Mouse (Mus musculus) testis, adult 10 weeks (tissue): ENCODE results near the gene Pik3cd. TPM values are rescaled to one million over a fixed set of nuclear protein-coding genes. Genes with fewer than 3 reads are reported as not detected.

Experiments used
- polyA plus RNA-seq: library from polyadenylated mRNA; stranded (reverse); fragments of 350-450 nt; fragmentation: Illumina TruSeq; extraction: RNeasy Lipid Tissue Mini Kit (QIAGEN cat#74804); gene quantifications from one replicate; pipeline ENCODE4 v1.2.3, GENCODE M21; 2014; ENCODE audit warnings: low read depth, low replicate concordance

Pik3cd gene
- 1.5 TPM for polyA plus RNA-seq

DNA sequence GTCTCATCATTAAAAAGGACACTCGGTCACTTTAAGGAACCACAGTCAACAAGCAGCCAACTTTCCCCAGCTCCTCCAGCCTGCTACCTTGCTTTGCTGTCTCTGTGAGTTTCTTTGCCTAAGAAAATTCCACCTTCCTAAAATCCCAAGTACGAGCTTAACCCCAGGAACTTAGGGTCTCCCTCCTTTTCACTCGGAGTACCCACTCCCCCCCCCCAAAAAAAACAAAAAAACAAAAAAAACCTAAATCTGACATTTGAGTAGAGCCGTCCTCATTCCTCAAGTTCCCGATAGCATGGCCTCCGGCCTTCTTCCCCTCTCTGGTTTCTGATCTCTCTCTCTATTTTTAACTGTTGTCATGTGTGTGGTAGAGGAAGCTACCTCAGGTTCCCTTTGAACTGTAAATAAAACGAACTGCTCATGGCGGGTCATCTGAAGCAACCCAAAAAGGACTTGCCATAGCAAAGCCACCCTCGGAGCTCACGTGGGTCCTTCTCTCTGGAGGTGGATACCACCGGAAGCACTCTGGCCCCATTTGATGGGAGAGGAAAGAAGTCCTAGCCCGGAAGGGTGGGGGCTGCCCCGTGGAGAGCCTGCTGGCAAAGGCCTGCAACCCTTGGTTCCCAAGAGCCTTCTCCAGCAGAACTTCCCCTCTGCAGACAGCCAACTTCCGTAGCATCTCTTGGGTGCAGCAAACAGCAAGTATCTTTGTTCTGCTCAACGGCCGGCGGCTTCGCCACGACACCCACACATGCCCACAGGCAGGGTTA, at the start of gene Pik3cd:
Gene Pik3cd, minus strand, starts transcription at position 362 of the 770 bp plus-strand sequence.

DNA sequence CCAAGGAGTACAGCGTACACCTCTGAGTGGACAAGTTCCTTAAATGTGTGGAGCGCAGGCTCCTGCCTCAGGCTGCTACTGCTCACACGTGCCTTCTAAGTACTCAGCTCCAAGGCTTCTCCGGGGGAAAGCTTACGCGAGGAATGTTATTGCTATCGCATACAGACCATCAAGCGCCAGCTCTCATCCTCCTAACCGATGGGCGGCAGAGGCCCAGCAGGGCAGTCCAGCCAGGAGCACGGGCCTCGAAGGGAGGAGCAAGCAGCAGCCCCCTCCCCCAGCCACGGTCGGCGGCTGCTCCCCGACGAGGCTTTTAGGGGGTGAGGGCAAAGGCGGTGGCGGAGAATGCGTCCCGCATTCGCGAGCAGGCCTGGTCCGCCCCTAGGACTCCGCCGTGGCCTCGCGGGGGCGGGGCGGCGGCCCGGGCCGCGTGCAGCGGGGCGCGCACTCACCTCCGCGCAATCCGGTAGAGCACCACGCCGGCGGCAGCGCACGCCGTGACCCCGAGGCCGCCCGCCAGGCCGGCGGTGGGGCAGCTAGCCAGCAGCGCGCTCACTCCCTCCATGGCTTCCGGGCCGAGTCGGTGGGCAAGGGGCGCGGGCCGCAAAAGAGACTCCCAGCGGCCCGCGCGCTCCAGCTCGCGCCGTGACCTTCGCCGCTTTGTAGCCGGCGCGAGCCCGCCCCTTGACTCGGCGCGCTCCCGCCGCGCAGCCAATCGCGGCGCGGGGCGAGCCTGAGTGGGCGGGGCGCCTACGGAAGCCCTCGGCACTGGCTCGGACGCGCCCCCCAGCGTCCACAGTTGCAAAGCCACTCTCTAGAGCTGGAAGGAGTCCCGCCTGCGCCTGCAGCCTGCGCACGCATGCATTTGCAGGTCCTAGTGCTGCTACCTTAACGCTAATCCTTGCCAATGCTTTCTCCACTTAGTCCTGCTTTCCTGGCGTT, 35.3 kb upstream of the Pik3cd start, which contains the start of gene Tmem201:
Gene Tmem201, minus strand, starts transcription at position 662 of the 942 bp plus-strand sequence.

Other genes starting within 250 kb of the Pik3cd start
- gene Rbp7, start 247.6 kb downstream of the Pik3cd start, polyA plus RNA-seq, result 0.94 TPM
- gene Tmem274, start 225.2 kb downstream of the Pik3cd start, polyA plus RNA-seq, result not detected
- 5.2 TPM for gene Nmnat1, start 217.4 kb downstream of the Pik3cd start, polyA plus RNA-seq
- gene Lzic, start 217.3 kb downstream of the Pik3cd start, polyA plus RNA-seq, result 49.0 TPM
- 1.3 TPM for gene Ctnnbip1, start 184.3 kb downstream of the Pik3cd start, polyA plus RNA-seq
- 5.9 TPM for gene Clstn1, start 116.1 kb downstream of the Pik3cd start, polyA plus RNA-seq
- gene Tmem201, start 35.5 kb upstream of the Pik3cd start, polyA plus RNA-seq, result 0.74 TPM
- 32.3 TPM for gene Slc25a33, start 71.7 kb upstream of the Pik3cd start, polyA plus RNA-seq